Mouse (Mus musculus): ENCODE data around the gene Dagla. TPM values are rescaled to one million over a fixed set of nuclear protein-coding genes. Genes with fewer than 3 reads are reported as not detected.

Dagla gene
- total RNA-seq, 1 experiment from 2014 or later = 5.5 TPM

DNA sequence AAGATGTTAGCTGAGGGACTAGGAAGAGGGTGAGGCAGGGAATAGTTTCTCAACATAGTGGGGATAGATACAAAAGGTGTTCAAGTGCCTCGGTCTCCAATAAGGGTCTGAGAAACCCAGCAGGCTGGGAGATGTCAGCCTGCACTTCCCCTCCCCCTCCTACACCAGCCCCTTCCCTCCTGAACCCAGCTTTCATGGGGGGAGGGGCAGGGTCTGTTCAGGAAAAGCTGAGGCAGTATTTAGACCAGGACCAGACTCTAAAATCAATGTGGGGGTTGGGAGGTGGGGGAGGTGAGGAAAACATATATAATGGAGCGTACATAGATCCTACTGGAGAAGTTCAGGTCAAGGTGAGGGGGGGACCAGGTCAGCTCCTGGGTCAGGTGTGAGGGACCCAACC, 65.3 kb downstream of the Dagla start:
- no peak for DNase-seq

DNA sequence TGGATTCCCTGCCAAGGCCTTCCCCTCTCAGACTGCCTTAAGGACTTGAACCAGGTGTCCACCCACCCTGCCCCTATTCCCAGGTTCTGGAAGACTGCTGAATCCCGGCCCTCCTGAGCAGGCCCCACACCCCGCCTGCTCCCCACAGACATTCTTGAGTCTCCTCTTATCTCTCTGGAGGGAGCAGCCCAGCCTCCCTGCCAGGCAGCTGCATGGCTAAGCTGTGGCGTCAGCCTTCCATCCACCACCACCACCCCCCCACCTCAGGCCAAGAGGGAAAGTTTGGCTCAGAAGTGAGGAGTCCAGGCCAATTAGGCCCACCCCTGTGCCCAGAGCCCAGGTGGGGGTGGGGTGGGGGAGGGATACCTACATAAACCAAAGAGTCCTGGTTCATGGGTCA, 66.2 kb downstream of the Dagla start:
- no peak for DNase-seq

DNA sequence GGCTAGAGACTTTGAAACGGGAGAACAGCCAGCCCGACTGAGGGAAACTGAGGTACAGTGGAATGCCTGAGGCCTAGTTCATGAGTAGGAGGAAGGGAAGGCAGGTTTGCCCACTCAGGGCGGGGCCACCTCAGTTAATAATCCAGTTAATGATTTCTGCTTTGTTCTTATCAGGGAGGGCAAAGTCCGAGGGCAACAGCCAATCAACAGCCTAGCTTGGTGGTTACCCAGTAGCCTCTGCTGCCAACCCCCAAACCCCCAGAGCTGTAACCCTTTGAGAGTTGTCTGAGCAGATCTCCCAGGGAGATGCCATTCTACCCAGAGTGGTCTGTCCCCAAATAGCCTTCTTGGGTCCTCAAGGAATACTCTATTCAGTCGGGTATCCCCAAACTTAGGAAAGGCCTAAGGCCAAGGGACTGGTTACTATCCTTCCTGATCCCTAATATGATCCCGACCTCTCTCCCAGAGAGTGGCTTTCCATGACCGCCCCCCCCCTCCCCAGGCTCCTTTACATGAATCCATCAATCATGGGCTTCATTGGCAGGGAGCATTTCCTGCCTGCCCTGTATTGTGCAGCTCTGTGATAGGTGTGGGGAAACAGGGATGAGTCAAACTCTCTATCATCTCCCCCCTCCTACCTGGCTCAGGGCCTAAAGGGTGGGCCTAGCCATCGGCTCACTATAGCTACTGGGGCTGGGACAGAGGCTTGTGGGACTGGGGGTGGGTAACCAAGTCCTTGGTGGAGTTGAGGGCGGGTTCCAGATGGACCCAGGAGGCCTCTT, 68.7 kb downstream of the Dagla start:
- DNase-seq = no peak

DNA sequence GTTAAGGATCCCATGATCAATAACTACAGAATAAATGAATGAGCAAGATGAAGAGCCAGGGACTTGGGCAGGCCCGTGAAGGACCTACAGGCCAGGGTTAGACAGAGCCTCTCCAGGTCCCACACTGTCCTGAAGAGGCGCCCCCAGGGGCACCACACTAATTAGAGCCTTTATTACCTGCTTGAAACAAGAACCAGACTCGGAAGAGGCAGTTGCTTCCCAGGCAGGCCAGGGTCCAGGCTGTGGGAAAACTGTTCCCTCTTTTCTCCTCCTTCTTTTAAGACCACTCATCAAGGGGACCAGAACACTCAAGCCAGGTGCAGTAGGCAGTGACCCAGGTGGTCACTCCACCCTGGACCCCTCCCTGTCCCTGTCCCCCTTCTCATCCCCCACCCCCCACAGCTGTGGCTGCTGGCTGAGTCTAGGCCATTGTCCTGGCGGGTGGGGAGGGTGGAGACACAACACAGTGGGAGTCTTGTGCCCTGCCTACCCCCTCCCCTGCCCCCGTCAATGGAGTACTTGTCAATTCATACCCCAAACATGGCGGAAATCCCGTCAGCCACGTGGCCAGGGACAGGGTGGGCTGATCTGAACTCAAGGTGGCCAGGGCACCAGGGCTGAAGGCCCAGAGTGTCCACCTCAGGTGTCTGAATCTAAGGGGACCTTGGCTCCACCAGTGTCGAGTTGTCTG, 72.2 kb downstream of the Dagla start:
- DNase-seq = no peak

DNA sequence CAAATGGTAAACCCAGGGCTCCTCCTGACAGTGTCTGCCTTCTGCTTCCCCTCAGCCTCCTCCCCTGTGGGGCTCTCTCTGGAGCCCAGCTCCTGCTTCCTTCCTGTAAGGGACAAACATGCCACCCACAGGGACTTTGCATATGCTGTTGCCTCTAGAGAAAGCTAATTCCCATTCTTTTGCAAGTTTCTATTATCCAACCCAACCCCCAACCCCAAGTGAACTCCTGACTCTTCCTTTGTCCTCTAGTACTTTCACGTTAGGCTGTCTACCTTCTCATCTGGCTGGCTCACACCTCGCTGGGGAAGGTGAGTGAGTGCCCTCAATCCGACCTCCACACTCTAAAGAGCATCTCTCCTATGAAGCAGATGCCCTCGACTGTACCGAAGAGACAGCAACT, 72.8 kb downstream of the Dagla start:
- DNase-seq = no peak

DNA sequence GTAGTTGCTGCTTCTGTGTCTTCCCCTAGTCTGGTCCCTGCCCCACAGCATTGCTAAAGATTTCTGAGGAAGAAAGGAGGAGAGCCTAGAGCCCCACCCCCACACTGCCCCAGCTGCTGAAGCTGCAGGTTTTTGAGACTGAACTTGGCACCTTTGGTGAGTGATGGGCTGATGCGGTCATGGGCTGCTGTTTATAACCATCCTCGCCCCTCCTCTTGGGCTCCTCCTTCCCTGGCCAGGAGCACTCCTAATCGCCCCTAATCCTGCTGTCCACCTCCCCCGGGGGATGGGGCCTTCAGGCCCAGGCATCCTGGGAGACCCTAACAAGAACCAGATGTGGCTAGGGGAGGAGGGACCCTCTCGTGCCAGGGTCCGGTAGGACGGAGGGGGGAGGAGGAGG, 73.7 kb downstream of the Dagla start:
- no peak for DNase-seq

DNA sequence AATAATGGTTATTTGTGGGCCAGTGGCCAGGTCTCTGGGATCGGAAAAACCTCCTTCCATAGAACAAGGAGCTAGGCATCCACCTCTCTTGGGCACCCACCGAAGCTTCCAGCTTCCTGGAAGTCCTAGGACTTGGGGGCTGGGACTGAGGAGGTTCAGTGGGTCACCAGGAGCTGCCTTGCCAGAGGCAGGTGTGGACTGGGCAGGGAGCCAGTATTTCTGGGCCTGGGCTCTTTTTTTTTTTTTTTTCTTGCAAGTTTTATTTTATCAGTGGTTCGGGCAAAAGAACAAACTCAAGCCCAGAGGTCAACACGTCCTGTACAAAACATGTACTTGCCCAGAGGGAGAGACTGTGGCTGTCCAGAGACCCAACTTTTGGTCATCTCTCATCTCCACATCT, 78.9 kb downstream of the Dagla start:
- no peak for DNase-seq

DNA sequence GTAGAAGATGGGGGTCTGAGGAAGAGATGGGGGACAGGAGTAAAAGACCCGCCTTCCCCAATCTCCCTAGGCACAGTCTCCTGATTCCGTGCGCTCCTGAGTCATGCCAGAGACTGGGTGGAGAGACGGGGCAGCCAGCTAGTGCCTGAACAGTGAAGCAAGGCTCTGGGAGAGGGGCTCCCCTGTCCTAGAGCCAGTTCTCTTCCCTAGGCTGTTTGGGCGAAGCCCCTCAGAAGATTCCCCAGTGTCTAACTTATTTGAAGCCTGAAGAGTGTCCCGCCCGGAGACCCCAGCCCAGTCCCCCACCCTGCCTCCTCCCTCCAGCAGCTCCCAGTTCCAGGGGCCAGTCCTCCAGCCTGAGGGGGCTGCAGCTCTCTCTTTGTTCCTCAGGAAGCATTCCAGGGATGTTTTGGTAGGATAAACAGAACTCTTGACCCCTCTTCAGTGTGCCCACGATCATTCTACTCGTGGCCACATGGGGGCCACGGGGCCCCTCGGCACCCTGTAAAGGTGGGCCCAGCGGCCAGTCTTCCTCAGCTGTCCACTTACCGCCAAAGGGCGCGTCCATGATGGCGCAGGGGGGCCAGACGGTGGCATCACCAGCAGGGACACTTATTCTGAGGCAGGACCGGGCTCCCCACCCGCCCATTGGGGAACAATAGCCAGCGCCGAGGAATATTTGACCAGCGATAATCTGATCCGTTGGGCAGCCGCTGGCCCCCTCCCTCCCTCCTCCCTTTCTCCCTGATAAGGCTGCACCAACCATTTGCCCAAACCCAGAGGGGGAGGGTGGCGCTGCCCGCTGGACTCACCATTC, 79.8 kb downstream of the Dagla start:
- no peak for DNase-seq

DNA sequence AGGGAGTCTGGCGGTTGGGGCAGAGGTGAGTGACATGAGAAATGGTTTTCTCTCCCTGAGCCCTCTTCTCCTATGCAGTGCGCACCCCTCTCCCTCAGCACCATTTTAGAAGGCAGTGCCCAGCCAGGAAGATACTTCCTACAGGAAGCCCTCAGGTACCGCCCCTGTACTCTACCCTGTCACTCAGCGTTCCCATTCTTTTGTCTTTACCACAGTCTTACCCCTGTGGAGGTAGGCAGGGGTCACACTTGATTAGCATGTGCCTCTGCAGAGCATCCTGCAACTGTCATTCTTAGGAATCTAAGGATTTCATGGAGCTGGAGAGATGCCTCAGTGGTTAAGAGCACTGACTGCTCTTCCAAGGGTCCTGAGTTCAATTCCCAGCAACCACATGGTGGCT, 81.1 kb downstream of the Dagla start:
- DNase-seq = no peak

DNA sequence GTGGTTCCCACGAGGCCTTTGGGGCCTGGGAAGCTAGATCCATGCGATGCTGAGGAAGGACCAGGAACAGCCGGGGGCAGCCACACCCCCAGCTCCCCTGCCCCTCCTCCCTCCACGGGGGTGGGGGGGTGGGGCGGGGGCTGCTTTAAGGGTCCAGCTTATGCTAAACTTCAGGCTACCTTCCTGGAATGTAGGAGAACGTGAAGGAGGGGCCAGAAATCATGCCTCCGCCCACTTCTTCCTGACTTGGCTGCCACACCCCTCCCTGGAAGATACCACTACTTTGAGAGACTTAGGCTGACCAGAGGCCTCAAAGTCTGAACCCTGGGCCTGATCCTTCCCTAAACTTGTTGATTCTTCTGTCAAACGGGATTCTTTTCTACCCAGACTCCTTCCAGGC, 82.0 kb downstream of the Dagla start:
- no peak for DNase-seq

DNA sequence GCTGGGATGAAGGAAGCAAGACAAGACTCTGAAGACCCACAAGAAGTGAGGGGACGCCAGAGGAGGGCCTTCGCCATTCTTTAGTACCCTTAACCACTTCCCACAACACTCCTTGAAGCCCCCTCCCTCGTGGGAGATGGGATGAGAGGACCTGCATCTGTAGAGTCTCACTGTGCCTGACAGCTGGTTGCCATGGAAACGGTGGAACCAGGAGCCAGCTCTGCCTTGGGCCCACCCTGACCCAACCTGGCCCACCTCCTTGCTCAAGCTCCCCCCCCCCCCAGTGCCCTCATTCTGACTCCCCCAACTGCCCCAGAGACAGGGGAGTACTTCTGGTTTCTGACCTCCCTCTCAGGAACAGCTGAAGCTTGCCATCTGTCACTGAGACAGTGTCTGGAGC, 83.1 kb downstream of the Dagla start:
- DNase-seq = no peak

DNA sequence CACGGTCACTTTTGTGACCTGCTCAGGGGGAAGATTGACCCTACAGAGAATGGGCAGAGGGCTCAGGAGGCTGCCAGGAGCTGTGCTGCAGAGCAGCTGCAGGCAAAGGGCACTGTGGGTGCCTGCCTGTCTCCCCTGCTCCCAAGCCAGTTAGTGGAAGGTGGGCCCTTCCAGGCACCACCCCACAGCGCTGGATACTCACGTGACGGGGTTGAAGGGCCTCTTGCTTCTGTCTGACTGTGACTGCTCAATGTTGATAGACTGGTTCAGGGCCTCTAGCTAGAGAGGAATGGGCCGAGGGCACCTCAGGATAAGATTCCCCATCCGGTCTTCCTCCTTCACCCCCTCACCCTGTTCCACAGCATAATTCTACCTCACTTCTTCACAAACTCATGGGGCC, 85.1 kb downstream of the Dagla start:
- DNase-seq = no peak

DNA sequence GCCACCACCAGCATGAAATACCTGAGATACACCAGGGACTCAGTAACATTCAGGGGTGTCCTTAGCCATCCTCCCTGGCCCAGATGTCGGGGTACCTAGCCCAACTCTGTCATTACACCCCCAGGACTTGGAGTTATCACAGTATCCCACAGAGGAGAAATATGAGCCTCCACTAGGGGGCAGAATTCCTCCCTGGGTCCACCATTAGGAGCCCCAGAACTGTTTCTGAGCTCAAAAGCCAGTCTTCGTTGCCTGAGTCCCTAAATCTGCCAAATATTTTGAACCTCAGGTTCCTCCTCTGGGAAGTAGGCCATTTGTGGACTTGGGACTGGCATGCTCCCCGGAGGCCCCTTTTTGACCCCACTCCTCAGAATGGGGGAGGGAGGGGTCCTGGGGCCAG, 85.6 kb downstream of the Dagla start:
- DNase-seq = peak; percentile 35

DNA sequence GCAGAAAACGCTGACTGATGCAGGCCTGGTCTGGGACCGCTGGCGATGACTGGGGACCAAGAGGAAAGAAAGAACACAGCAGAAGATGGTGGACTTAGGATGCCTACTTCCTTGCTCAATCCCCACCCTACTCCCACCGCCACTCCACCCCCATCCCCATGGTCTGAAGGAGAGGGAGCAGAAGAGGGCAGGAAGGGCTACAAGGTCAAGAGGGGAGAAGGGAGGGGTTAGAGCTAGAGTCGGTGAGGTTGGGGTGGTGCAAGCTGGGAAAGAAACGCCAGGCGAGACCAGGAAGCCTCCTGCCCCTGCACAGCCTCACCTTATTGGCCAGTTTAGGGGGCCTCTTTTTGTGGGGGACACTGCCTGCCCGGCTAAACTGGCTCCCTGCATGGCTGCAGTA, 88.6 kb downstream of the Dagla start:
- DNase-seq = no peak

DNA sequence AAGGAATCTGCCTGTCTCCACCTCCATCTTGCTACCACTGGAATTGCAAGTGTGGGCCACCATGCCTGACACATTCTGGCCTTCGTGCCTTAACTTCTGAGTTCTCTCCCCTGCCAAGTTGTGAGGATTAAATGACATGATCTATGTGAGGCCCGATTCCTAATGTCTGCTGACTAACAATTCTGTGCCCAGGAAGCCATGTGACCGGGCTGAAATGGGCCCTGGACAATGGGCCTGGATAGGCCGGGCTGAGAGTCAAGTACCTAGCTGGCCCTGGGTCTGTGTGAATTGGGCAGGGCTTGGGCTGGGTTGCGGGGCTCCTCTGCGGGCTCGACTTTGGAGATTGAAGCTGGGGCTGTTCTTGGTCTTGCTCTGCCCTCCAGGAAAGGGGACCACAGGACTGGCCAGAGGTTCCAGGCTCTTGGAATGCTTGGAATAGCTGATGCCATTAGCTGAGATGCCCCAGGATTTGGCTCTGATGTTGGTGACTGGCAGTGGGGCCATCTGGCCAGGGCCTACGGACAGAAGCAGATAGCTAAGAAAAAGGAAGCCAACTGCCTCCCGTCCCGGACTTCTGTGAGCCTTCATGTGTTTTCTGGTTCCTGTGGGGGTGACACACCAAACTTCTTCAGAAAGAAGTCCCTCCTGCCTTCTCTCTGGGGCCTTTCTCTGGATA, 90.7 kb downstream of the Dagla start:
- DNase-seq = no peak

DNA sequence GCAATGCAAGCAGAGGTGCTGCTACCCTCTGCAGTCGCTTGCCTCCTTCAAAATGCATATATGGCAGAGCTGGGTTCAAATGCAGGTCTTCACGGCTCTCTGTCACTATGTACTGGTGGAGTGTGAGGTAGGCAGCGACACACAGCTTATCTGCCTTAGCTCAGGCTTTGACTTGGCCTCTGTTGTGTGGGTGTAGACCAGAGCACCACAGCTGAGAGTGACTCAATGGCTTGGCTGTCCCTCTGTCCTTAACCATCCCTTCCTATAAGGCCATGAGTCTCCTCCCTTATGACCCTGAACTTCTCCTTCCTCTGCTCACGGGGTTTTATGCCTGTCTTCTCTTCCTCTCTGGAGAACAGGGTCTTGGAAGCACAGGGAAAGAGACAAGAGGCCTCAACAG, 93.8 kb downstream of the Dagla start:
- no peak for DNase-seq

DNA sequence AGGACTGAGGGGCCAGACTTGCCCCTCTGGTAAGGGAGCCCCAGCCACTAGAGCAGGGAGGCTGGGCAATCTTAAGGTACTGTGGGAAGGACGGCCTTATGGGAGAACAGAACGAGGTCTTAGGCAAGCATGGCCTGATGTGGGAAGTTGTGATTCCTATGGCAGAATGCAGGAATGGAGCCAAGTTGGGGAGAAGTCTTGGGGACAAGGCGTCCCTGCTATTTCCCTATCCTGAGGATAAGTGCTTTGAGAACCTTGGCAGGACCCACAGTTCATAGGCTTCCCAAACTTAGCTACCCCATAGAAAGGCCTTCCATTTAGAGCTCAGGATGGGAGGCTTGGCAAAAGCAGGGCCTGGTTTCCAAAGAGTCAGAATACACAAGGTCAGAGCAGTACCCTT, 95.8 kb downstream of the Dagla start:
- DNase-seq = no peak

DNA sequence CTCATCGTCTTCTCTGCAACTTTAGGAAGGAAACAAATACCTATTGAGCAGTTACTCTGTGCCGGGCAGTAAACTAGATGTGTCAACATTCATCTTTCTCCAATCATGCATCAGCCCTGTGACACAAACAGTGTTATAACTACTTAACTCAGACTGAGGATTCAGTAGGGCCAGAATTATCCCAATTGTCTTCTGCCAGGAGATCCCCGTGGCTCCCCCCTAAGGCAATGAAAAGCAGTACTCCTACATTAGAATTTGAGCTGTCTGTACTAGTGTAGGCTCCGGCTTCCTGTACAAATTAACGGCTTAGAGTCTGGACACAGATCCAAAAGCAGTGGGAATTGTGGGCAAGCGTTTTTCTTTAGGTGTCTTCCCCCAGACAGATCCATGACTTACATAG, 99.6 kb downstream of the Dagla start:
- DNase-seq = no peak

DNA sequence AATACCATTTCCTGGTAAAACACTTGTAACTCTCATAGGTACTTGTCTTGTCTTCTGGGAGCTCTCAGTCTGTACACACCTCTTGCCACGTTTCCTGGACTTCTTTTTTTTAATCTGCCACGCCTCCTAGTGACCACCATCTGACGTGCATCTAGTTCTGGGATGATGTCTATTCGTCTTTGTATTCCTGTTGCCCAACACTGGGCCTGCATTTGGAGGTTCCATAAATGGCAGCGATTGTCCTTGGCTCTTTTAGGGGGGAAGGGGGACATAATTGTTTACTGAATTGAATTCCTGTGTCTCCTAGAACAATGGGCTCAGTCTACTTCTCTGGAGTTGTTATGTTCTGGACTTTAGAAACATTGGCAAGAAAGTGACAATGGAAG, 100.1 kb downstream of the Dagla start:
- DNase-seq = no peak

DNA sequence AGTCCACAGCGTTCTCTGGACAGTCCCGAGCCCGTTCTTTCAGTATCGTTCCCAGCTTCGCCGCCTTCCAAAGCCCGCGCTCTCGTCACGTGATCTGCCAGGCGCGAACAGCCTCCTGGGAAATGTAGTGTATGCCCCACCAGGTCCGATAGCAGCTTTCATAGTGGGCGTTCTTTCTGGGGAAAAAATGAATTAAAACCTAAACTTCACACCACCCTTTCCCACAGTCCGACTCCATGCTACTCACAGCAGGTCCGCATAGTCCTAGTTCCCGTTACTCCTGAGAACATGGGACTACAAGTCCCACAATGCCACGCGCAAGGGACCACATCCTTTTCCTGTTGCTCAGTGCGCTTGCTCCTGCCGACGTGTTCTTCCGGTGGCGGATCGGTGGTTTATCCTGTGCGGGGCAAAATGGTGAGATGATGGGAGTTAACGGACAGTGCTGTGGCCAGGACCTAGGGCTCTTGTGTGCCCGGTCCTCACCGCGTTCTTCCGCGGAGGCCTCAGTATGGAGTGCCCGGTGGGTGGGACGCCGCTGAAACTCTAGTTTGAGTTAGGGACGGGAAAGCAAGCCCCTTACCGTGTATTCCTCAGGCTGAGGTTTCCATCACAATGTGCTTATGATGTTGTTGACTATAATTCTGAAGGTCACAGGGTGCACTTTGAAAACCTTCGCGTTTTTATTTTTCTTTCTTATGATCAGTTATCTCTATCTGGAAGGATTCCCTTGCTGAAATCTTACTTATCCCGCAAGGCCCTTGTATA, 100.6 kb downstream of the Dagla start, which contains the start of the genes Tmem258 and Fen1:
Tmem258 (plus strand) TSS at position 167 of the 768 bp plus-strand sequence.
Fen1 (minus strand) TSS at position 322 of the 768 bp plus-strand sequence.
- peak; percentile 88 for DNase-seq

DNA sequence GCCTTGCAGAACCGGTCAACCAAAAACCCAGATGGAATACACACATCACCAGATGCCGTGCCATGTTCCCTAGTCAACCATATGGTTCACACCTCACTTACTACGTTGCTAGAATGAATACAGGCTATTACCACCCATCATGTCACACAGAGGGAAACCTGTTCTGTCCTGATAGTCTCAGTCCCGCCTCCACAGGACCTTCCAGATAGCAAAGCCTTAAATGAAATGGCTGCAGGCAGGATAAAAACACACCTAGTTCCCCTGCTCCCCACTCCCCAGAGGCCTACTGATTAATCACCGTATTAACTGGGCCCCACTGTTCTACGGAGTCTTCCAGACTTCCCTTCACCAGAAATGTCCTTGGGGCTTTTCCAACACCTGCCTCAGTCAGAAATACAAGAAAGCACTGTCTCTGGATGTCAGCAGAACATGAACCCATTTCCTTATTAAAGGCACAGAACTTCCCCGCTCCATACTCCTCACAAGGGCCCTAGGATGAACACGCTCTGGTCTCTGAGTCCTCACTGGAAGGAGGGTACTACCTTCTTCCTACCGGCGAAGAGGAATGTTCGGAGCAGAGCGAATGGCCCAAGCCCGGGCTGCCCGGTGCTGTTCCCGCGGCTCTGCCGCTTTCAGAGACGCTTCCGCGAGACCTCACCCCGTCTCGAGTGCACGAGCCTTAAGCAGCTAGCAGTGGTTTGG, 101.4 kb downstream of the Dagla start:
- no peak for DNase-seq

All from adrenal gland, postnatal 25 days (tissue).